ENCODE assay signal across 12 mouse cellular contexts in the genomic region with DNA sequence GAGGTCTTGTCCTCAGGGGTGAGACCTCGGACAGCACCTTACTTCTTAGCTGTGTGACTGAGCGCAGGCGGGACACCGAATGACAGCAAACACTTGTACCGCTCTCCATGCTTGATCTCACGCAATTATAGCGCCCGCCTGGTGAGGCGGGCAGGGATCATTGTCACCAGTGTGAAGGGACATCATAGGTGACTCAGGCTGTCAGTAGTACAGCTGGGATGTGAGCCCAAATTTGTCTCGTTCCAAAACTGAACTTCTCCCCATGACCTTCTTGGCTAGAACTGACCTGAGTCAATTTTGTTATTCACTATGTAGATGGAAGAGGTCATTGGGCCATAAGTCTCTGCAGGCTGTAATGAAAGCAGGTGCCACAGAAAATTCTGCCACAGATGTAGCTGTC.
"Had no signal": no experiment of that assay in that cellular context is flagged by ENCODE, and none has a peak within 500 bp of the region (broad histone marks: within the 10 kb centered on the region; RNA-seq: fewer than 3 reads in every experiment).

No protein-coding gene starts in this region.

- DNase-seq: kidney, adult 11 months; kidney, adult 8-10 months; kidney, postnatal 14 days; kidney, postnatal 4 days; lung, adult 18-20 months; lung, postnatal 10 days; lung, postnatal 36 days; right cerebral cortex, adult 18-20 months; right cerebral cortex, postnatal 14 days; right cerebral cortex, postnatal 4 days; thymus, adult 2 months; thymus, postnatal 14 days had no signal
